Mouse (Mus musculus) CH12.LX (cell line): ENCODE data around the gene Prkar2a. TPM values are rescaled to one million over a fixed set of nuclear protein-coding genes. Genes with fewer than 3 reads are reported as not detected.

ENCODE experiments used
- DNase-seq: peaks from one replicate; pipeline ENCODE4 v3.0.0-alpha.2; 2013; ENCODE audit errors: extremely low read depth
- H3K27ac ChIP-seq: 2 replicates; pipeline ENCODE4 v1.5.1; 2012; ENCODE audit warnings: low read depth, mild to moderate bottlenecking, control low read depth, moderate library complexity; ENCODE audit not compliant: insufficient read depth
- H3K27me3 ChIP-seq: replicated peaks from 2 replicates; pipeline ENCODE3; 2012; ENCODE audit warnings: inconsistent platforms
- H3K36me3 ChIP-seq, 2 experiments: replicated peaks in 1 of 2; 2 replicates each; pipeline versions ENCODE3 to v1.6.1; 2012; ENCODE audit warnings: inconsistent platforms in 1 of 2, low read length in 1 of 2, mild to moderate bottlenecking in 1 of 2, mixed read lengths in 1 of 2, moderate library complexity in 1 of 2; ENCODE audit not compliant: control insufficient read depth in 1 of 2, insufficient read depth in 1 of 2
- H3K4me1 ChIP-seq, 2 experiments: 2 replicates each; pipeline ENCODE4 v1.6.1; 2012; ENCODE audit warnings: inconsistent platforms in 1 of 2, moderate library complexity in 1 of 2; ENCODE audit not compliant: insufficient read depth in 2 of 2, control insufficient read depth in 1 of 2
- H3K4me2 ChIP-seq: 2 replicates; pipeline ENCODE4 v1.6.1; 2012; ENCODE audit warnings: low read depth, mild to moderate bottlenecking, control low read depth; ENCODE audit not compliant: poor library complexity, insufficient read depth, severe bottlenecking
- H3K4me3 ChIP-seq, 3 experiments: fragments of 150-350 bp in 1 of 3; sonication (generic) in 1 of 3; replicated peaks in 1 of 3; 2 replicates each; pipeline versions ENCODE3 to v1.5.1; 2011 to 2012; ENCODE audit warnings: low read depth in 2 of 3, low read length in 2 of 3, mild to moderate bottlenecking in 2 of 3, moderate library complexity in 2 of 3, control low read depth in 1 of 3, improper control_type of control experiment in 1 of 3, inconsistent platforms in 1 of 3, mixed read lengths in 1 of 3; ENCODE audit not compliant: poor library complexity in 1 of 3
- H3K79me2 ChIP-seq: replicated peaks from 2 replicates; pipeline ENCODE4 v1.6.1; 2012; ENCODE audit warnings: mild to moderate bottlenecking, moderate library complexity; ENCODE audit not compliant: control insufficient read depth, poor library complexity, insufficient read depth, severe bottlenecking; ENCODE audit errors: extremely low read depth
- H3K9ac ChIP-seq: 2 replicates; pipeline ENCODE4 v1.6.1; 2012; ENCODE audit warnings: low read depth, mild to moderate bottlenecking, control low read depth, moderate library complexity; ENCODE audit not compliant: insufficient read depth
- H3K9me3 ChIP-seq: replicated peaks from 2 replicates; pipeline ENCODE3; 2012; ENCODE audit warnings: low read length, inconsistent platforms, mixed read lengths
- CHD1 ChIP-seq: IDR thresholded peaks from 2 replicates; pipeline ENCODE4 v1.6.1; 2012; ENCODE audit warnings: low read depth, low read length, improper control_type of control experiment, inconsistent platforms
- CHD2 ChIP-seq: IDR thresholded peaks from 2 replicates; pipeline ENCODE4 v1.6.1; 2011; ENCODE audit warnings: low read length, improper control_type of control experiment
- CTCF ChIP-seq, 2 experiments: IDR thresholded peaks in 1 of 2; conservative IDR thresholded peaks in 1 of 2; 2 replicates each; pipeline ENCODE4 v1.5.1; 2011 to 2012; ENCODE audit warnings: low read depth in 2 of 2, low read length in 2 of 2, improper control_type of control experiment in 1 of 2, inconsistent platforms in 1 of 2, mild to moderate bottlenecking in 1 of 2, moderate library complexity in 1 of 2
- E2F4 ChIP-seq: IDR thresholded peaks from 2 replicates; pipeline ENCODE4 v1.6.1; 2011; ENCODE audit warnings: low read depth, low read length, improper control_type of control experiment; ENCODE audit not compliant: insufficient replicate concordance
- ELF1 ChIP-seq: IDR thresholded peaks from 2 replicates; pipeline ENCODE4 v1.6.1; 2014; ENCODE audit warnings: low read depth, mild to moderate bottlenecking, inconsistent platforms, low read length, improper control_type of control experiment
- EP300 ChIP-seq: IDR thresholded peaks from 2 replicates; pipeline ENCODE4 v1.6.1; 2011; ENCODE audit warnings: low read length, improper control_type of control experiment
- ETS1 ChIP-seq: conservative IDR thresholded peaks from 2 replicates; pipeline ENCODE4 v1.6.1; 2012; ENCODE audit warnings: low read depth, mild to moderate bottlenecking, inconsistent platforms, low read length, improper control_type of control experiment, moderate library complexity
- GABPA ChIP-seq: IDR thresholded peaks from 2 replicates; pipeline ENCODE4 v1.6.1; 2012; ENCODE audit warnings: low read depth, low read length, improper control_type of control experiment, inconsistent platforms; ENCODE audit not compliant: insufficient replicate concordance
- HCFC1 ChIP-seq: IDR thresholded peaks from 2 replicates; pipeline ENCODE4 v1.6.1; 2012; ENCODE audit warnings: low read depth, mild to moderate bottlenecking, inconsistent platforms, low read length, improper control_type of control experiment
- JUN ChIP-seq: IDR thresholded peaks from 2 replicates; pipeline ENCODE4 v1.6.1; 2011; ENCODE audit warnings: low read depth, mild to moderate bottlenecking, low read length, improper control_type of control experiment, moderate library complexity; ENCODE audit not compliant: insufficient read depth
- JUND ChIP-seq: conservative IDR thresholded peaks from 2 replicates; pipeline ENCODE4 v1.6.1; 2011; ENCODE audit warnings: low read depth, low read length, improper control_type of control experiment
- MAX ChIP-seq: IDR thresholded peaks from 2 replicates; pipeline ENCODE4 v1.6.1; 2011; ENCODE audit warnings: low read length, improper control_type of control experiment
- MAZ ChIP-seq: IDR thresholded peaks from 2 replicates; pipeline ENCODE4 v1.6.1; 2012; ENCODE audit warnings: low read depth, mild to moderate bottlenecking, inconsistent platforms, low read length, improper control_type of control experiment, moderate library complexity
- MEF2A ChIP-seq: IDR thresholded peaks from 2 replicates; pipeline ENCODE4 v1.6.1; 2014; ENCODE audit warnings: low read depth, mild to moderate bottlenecking, inconsistent platforms, low read length, improper control_type of control experiment, borderline replicate concordance
- MXI1 ChIP-seq: IDR thresholded peaks from 2 replicates; pipeline ENCODE4 v1.6.1; 2011; ENCODE audit warnings: mild to moderate bottlenecking, low read depth, low read length, improper control_type of control experiment
- NELFE ChIP-seq: IDR thresholded peaks from 2 replicates; pipeline ENCODE4 v1.6.1; 2011; ENCODE audit warnings: low read depth, low read length, improper control_type of control experiment
- PAX5 ChIP-seq: IDR thresholded peaks from 2 replicates; pipeline ENCODE4 v1.6.1; 2012; ENCODE audit warnings: low read length, inconsistent platforms, mixed read lengths
- RAD21 ChIP-seq: IDR thresholded peaks from 2 replicates; pipeline ENCODE4 v1.6.1; 2011; ENCODE audit warnings: low read depth, mild to moderate bottlenecking, low read length, improper control_type of control experiment, moderate library complexity
- TBP ChIP-seq: conservative IDR thresholded peaks from 2 replicates; pipeline ENCODE4 v1.6.1; 2011; ENCODE audit warnings: low read depth, low read length, improper control_type of control experiment
- USF1 ChIP-seq: IDR thresholded peaks from 2 replicates; pipeline ENCODE4 v1.6.1; 2014; ENCODE audit warnings: low read depth, mild to moderate bottlenecking, inconsistent platforms, low read length, improper control_type of control experiment
- USF2 ChIP-seq: conservative IDR thresholded peaks from 2 replicates; pipeline ENCODE4 v1.6.1; 2011; ENCODE audit warnings: low read depth, low read length, improper control_type of control experiment
- ZC3H11A ChIP-seq: IDR thresholded peaks from 2 replicates; pipeline ENCODE4 v1.6.1; 2012; ENCODE audit warnings: low read depth, mild to moderate bottlenecking, inconsistent platforms, low read length, improper control_type of control experiment
- ZKSCAN1 ChIP-seq: IDR thresholded peaks from 2 replicates; pipeline ENCODE4 v1.6.1; 2012; ENCODE audit warnings: low read depth, inconsistent platforms, low read length, improper control_type of control experiment, borderline replicate concordance
- ZMIZ1 ChIP-seq: IDR thresholded peaks from 2 replicates; pipeline ENCODE4 v1.6.1; 2012; ENCODE audit warnings: low read depth, mild to moderate bottlenecking, inconsistent platforms, low read length, improper control_type of control experiment
- ZNF384 ChIP-seq: IDR thresholded peaks from 2 replicates; pipeline ENCODE4 v1.6.1; 2012; ENCODE audit warnings: low read depth, low read length, improper control_type of control experiment, inconsistent platforms
- dilution Hi-C: fragments of 300-500 bp; cut with MboI; formaldehyde crosslinking; loops from 2 replicates; pipeline ENCODE4 v1.14.3; 2020; ENCODE audit warnings: low sequenced_read_pairs; ENCODE audit not compliant: extremely low pct_unique_long_range_greater_than_20kb, extremely low pct_ligation_motif_present
- in situ Hi-C: fragments of 300-500 bp; cut with MboI; formaldehyde crosslinking; loops from 3 replicates; pipeline ENCODE4 v1.14.3; 2019; ENCODE audit warnings: low sequenced_read_pairs, low pct_ligation_motif_present, low pct_unique_long_range_greater_than_20kb, mixed read lengths
- polyA plus RNA-seq: library from polyadenylated mRNA; unstranded; fragments of >175 nt; gene quantifications from 2 replicates; pipeline ENCODE4 v1.2.1, GENCODE M21; 2012; ENCODE audit warnings: low read depth; ENCODE audit not compliant: insufficient read length
- total RNA-seq, 2 experiments: library from RNA; depleted of rRNA; stranded (reverse); fragments of 300-350 nt in 1 of 2; fragments of >200 nt in 1 of 2; gene quantifications; 2 replicates each; pipeline ENCODE4 v1.2.3; 2012 to 2014

The Prkar2a gene
- total and polyA plus RNA-seq, 3 experiments, result 13.6 to 44.4 (median 14.9) TPM

DNA sequence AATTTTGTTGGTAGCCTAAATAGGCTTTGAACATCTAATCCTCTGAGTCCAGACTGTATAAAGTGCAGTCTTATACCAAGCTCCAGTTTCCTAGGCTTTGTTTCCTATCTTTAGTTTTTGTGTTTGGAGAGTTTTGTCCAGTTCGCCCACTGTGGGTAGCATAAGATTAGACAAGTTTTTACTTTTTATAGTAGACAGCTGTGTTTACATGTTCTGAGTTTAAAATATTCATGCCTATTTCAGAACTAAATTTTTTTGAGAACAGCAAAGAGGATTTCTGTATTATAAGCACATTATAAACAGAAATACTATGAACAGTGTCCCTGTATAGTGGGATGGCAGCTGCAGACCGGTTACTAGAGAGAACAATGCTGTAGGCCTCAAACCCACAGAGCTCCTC is 18.1 kb downstream of the Prkar2a start:
- TF ChIP-seq ETS1, result no peak
- no peak for TF ChIP-seq ZNF384
- no peak for TF ChIP-seq USF2
- TF ChIP-seq ZMIZ1, result no peak
- TF ChIP-seq JUND, result no peak
- no peak for TF ChIP-seq JUN
- TF ChIP-seq MAZ, result no peak
- no peak for TF ChIP-seq GABPA
- TF ChIP-seq TBP, result no peak
- TF ChIP-seq CHD1, result no peak
- TF ChIP-seq USF1, result no peak
- no peak for TF ChIP-seq E2F4
- TF ChIP-seq, all 38 proteins: peak for 0
- Histone ChIP-seq H3K4me2 (no peak overlapping the region), H3K4me1 (peaks cover 0 to 20% of the 10 kb centered on the region in 2 experiments; a peak in 2 of 4 replicates), H3K9me3 (peaks cover 3% of the 10 kb centered on the region), H3K9ac (no peak overlapping the region), H3K4me3 (no peak overlapping the region), H3K36me3 (peaks cover 0 to 37% of the 10 kb centered on the region in 2 experiments), H3K27me3 (no peaks in the 10 kb centered on the region), H3K27ac (no peak overlapping the region), H3K79me2 (peaks cover 19% of the 10 kb centered on the region)
- in situ Hi-C loops (no loop called here), dilution Hi-C loops (no loop called here)
- DNase-seq, result no peak

DNA sequence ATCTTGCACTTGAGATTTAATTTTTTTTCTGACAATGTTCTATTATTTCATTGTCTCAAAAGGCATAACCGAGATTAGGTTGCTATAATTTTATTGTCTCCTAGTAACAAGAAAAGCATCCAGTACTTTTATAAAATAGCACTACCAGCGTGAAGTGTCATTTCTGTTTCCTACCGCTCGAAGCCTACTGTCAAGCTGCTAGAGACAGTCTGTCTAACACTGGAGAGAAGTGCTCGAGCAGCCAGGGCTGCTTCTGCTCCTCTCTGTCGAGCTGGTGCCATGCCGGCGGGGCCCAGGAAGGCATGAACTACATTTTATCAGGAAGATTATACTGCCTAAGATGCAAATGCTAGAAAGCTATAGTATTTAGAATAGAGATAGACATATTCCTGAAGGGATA is 19.7 kb downstream of the Prkar2a start:
- peaks cover 3% of the 10 kb centered on the region for H3K9me3 ChIP-seq
- TF ChIP-seq MAX (no peak), ELF1 (no peak), ZKSCAN1 (no peak), ZC3H11A (no peak), NELFE (no peak), EP300 (no peak), RAD21 (no peak), MEF2A (no peak), ZNF384 (no peak), MXI1 (no peak), CHD1 (no peak), ZMIZ1 (no peak), HCFC1 (no peak), CHD2 (no peak), PAX5 (no peak), CTCF (conservative IDR thresholded peaks at IDR 0.05 in 1 of 2, IDR thresholded peaks at IDR 0.05 in 1 of 2; ENCODE audit: low read depth in 2 of 2, low read length in 2 of 2) (no peak)

More for the DNA sequence above, 19.7 kb downstream of the Prkar2a start:
- H3K4me1 ChIP-seq, result peaks cover 0 to 12% of the 10 kb centered on the region in 2 experiments; a peak in 2 of 4 replicates
- peaks cover 26% of the 10 kb centered on the region for H3K79me2 ChIP-seq
- dilution Hi-C loops, result no loop called here
- no peak overlapping the region for H3K9ac ChIP-seq
- DNase-seq, result no peak
- no peak overlapping the region for H3K27ac ChIP-seq
- no peak overlapping the region for H3K4me3 ChIP-seq
- no peak overlapping the region for H3K4me2 ChIP-seq
- H3K27me3 ChIP-seq, result no peaks in the 10 kb centered on the region
- peaks cover 0 to 33% of the 10 kb centered on the region in 2 experiments for H3K36me3 ChIP-seq
- in situ Hi-C loops, result no loop called here
